Mouse (Mus musculus) ovary, postnatal 14 days (tissue): ENCODE data around the gene Porcn.

Experiments used
- DNase-seq: peaks from one replicate; pipeline ENCODE4 v3.0.0; 2022; ENCODE audit warnings: low spot score

The Porcn gene

GRCm38 (mm10) chrX:8206015-8206693, at the start of gene Porcn:
Porcn (minus strand) TSS chrX:8206525.
- peak; percentile 55 for DNase-seq

- no peak for DNase-seq
These were observed 49.5 kb upstream of the Porcn start for GRCm38 (mm10) chrX:8255807-8256206.

DNA sequence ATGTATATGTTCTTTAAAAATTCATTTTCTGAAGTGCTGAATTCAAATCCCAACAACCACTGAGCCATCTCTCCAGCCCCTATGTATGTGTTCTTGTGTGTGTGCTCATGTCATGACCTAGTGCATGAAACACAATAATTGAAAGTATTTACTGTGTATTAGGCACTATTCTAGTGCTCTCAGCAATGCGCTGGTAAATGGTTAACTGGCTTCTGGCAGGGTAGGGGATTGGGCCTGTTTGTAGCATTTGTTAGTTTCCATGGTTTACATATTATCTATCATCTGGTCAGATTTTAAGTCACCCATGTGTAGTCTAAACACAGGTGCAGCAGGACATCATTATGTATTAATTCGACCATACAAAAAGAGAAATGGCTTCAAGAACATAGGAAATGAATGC, 47.4 kb upstream of the Porcn start:
- DNase-seq: no peak

DNA sequence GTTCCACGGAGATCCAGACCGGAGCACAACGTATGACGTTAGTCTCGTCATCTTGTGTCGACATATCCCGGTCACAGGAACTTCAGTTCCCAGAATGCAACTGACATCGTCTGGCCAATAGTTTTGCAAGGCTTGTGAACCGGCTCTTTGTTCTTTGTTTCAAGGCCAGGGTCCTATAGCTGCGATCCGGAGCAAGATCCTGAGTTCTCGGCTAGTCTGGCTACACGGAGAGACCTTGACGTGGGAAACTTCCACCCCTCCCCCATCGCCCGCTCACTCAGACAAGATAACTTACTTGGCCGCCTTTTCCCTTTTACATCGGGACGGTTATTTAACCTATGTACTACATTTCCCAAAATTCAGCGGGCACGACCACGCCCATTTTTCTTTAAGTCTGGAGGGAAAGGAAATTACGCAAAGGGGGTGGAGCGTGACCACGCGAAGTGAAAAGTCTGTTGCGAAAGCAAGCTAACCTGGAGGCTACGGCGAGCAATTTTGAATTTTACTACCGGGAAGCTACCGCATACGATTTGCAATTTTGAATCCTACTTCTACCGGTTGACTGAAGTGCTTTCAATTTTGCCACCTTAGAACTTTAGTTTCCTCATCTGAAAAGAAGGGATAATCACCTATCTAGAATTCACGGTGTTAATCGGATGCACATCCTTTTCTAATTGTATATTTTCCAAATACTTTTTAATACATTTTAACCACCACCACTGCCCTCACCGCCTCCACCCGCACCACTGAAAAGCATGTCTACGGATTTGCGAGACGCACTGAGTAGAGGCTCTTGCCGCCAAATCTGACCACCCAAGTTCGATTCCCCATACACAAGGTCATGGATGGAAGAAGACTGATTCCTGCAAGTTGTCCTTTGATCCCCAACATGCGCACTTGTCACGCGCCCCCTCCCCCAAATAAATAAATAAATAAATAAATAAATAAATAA, 46.3 kb upstream of the Porcn start, which contains the start of gene Ftsj1:
TSS of gene Ftsj1 (minus strand) at position 73 of the 952 bp plus-strand sequence.
- DNase-seq: peak; percentile 55

DNA sequence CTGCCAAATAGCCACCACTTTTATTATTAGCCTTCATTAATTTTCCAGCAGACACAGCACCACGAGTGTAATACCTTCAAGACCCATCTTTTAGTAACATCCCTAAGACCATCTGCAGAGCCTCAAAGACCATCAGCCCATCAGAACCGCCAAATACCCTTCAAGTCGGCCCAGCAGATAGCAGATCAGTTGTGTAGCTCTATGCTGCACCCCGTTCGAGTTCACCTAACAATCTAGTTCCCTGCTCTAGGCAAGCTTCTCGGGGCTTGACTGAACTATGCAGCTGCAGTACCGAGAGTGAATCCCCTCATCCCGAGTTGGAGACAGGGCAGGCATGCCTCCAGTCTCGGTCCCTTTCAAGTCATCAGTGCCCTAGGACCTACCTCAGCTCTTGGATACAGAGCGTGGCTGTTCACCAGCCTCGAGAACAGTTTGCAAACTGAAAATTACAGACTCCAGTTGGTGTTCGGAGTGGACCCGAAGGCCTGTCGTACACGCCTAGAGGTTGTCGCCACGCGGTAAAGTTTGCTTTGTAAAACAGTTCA, 45.5 kb upstream of the Porcn start:
- no peak for DNase-seq

GRCm38 (mm10) chrX:8248542-8249120, 42.3 kb upstream of the Porcn start:
- no peak for DNase-seq

GRCm38 (mm10) chrX:8247680-8248079, 41.4 kb upstream of the Porcn start:
- no peak for DNase-seq

GRCm38 (mm10) chrX:8238804-8239395, 32.6 kb upstream of the Porcn start:
- no peak for DNase-seq

GRCm38 (mm10) chrX:8236704-8237103, 30.4 kb upstream of the Porcn start:
- no peak for DNase-seq

GRCm38 (mm10) chrX:8233602-8234001, 27.3 kb upstream of the Porcn start:
- DNase-seq: no peak

- no peak for DNase-seq
These were observed 23.9 kb upstream of the Porcn start for GRCm38 (mm10) chrX:8230272-8230671.

- DNase-seq: no peak
These were observed 17.1 kb upstream of the Porcn start for GRCm38 (mm10) chrX:8223473-8223872.

DNA sequence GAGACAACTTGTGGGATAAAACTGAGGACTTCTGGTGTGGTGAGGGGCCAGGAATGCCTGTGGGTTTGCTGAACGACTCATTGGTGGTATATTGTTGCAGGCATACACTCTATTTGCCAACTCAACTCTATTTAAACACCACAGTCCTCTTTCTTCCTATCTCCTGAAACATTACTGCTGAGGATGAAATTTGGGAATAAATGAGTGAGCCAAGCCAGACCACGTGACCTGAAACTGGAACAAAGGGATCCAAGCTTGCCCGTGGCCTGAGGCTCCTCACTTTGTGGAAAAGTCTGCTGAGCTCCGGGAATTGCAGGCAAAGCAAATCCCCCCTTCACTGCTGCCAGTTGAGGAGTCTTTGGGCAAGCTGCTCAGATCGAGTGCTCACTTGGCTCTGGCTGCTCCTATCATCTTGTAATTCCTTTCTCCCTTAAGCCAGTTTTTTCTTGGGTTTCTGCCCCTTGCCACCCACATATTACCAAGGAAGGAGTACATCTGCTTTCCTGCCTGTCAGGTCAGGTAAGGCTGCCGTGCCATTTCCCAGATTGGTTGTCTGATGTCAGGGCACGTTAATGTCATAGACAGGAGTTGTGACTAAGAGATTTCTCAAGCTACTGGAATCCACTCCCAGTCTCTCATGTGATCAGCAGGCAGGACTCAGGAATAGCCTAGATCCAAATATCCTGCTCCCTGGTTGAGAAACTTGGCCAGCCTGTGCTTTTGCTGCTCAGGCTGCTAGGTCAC, 16.5 kb upstream of the Porcn start:
- DNase-seq: no peak

DNA sequence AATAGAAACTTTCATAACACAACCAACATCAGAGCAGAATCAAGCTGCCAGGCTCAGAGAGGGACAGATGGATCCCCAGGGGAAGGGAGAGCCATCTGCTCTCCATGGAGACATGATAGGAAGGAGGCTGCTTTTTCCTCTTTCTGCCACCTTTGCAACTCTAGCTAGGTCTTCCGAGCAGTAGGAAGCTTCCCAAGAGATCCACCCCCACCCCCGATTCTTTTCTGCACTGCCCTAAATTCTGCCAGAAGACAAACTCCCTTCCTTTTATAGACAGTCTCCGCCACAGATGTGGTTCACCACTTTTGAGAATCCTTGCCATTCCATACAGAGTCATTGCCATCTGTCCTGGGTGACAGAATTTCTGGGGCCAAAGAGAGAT, 16.0 kb upstream of the Porcn start:
- DNase-seq: no peak

- DNase-seq: no peak
These were observed 13.3 kb upstream of the Porcn start for GRCm38 (mm10) chrX:8219651-8220050.

DNA sequence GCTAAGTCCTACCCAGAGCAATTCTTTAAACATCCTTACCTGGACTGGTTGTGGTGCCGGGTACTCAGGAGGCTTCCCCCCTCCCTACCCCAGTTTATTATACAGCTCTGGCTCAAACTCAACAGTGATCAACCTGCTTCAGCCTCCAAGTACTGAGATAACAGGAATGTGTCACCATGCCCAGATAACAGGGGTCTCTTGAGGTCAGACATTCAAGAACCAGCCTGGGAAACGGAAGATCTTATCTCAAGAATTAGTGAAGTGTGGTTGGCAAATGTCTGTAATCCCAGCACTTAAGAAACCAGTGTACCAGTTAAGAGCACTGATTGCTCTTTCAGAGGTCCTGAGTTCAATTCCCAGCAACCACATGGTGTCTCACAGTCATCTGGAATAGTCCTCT, 11.8 kb upstream of the Porcn start:
- no peak for DNase-seq

DNA sequence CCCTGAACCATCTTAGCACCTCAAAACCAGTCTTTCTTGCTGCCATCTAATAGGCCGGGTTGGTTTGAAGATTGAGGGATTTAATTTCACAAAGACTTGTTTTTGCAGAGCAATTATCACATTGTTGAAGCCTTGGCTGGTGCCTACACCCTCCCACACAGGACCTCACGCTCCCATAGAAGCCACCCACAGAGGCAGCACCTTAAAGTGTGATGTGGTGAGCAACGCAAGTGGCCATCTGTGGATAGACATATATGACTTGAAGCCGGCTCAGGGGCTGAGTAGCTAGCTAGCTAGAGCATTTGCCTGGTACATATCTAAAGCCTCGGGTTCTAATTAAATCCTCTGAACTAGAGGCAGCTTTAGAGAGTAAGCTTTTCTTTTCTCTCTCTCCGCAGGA, 11.1 kb upstream of the Porcn start:
- DNase-seq: no peak

- no peak for DNase-seq
These were observed 5.3 kb upstream of the Porcn start for GRCm38 (mm10) chrX:8211490-8212207.

GRCm38 (mm10) chrX:8209720-8210119, 3.4 kb upstream of the Porcn start:
- DNase-seq: no peak

- no peak for DNase-seq
These were observed 899 bp upstream of the Porcn start for GRCm38 (mm10) chrX:8207224-8207623.

- DNase-seq: no peak
These were observed 421 bp upstream of the Porcn start for GRCm38 (mm10) chrX:8206694-8207197.
